Mouse (Mus musculus) midbrain, embryonic 16.5 days (tissue): ENCODE results near the gene Arhgef33. TPM values are rescaled to one million over a fixed set of nuclear protein-coding genes. Genes with fewer than 3 reads are reported as not detected.

Experiments used
- ATAC-seq: fragments of 200-750 bp; cut with Nextera tagmentation; 2 replicates; pipeline ENCODE4 v1.8.0; 2017; ENCODE audit warnings: moderate TSS enrichment
- H3K27ac ChIP-seq: fragments of 300-500 bp; sonication (generic); 2 replicates; pipeline ENCODE4 v1.5.1; 2014; ENCODE audit warnings: mild to moderate bottlenecking, low read length, mixed read lengths
- H3K27me3 ChIP-seq: fragments of 300-500 bp; sonication (generic); 2 replicates; pipeline ENCODE4 v1.6.1; 2014; ENCODE audit warnings: low read depth, low read length, mixed read lengths; ENCODE audit not compliant: control insufficient read depth, insufficient read depth
- H3K36me3 ChIP-seq: fragments of 300-500 bp; sonication (generic); 2 replicates; pipeline ENCODE4 v1.6.1; 2014; ENCODE audit warnings: mild to moderate bottlenecking, low read length, moderate library complexity, mixed read lengths; ENCODE audit not compliant: control insufficient read depth, insufficient read depth
- H3K4me1 ChIP-seq: fragments of 300-500 bp; sonication (generic); 2 replicates; pipeline ENCODE4 v1.6.1; 2014; ENCODE audit warnings: mild to moderate bottlenecking, low read length, mixed read lengths; ENCODE audit not compliant: control insufficient read depth, insufficient read depth
- H3K4me2 ChIP-seq: fragments of 300-500 bp; sonication (generic); 2 replicates; pipeline ENCODE4 v1.6.1; 2014; ENCODE audit warnings: mild to moderate bottlenecking, low read length, mixed read lengths
- H3K4me3 ChIP-seq: fragments of 300-500 bp; sonication (generic); 2 replicates; pipeline ENCODE4 v1.5.1; 2014; ENCODE audit warnings: low read depth, mild to moderate bottlenecking, low read length, moderate library complexity, mixed read lengths
- H3K9ac ChIP-seq: fragments of 300-500 bp; sonication (generic); 2 replicates; pipeline ENCODE4 v1.6.1; 2014; ENCODE audit warnings: low read depth, low read length, mixed read lengths
- H3K9me3 ChIP-seq: fragments of 300-500 bp; sonication (generic); replicated peaks from 2 replicates; pipeline ENCODE4 v1.6.1; 2014; ENCODE audit warnings: mild to moderate bottlenecking, low read length, mixed read lengths; ENCODE audit not compliant: control insufficient read depth, poor library complexity, severe bottlenecking
- WGBS: fragments of 180-500 bp; shearing (Covaris S2); extraction: QIAGEN DNeasy Blood & Tissue Kit; methylation state at CpG from one replicate; pipeline ENCODE4 v1.1.7; 2014; 5-methylcytosine and 5-hydroxymethylcytosine counted together
- polyA plus RNA-seq: library from polyadenylated mRNA; unstranded; fragments of >200 nt; fragmentation: Nextera tagmentation; extraction: Ambion mirVana; gene quantifications from 2 replicates; pipeline ENCODE4 v1.2.1, GENCODE M21; 2015

Arhgef33 gene
- polyA plus RNA-seq, 1 experiment from 2014 or later: 0.92 TPM

GRCm38 (mm10) chr17:80324521-80324920, 17.3 kb downstream of the Arhgef33 start:
- Histone ChIP-seq H3K9me3 (no peaks in the 10 kb centered on the region), H3K4me2 (no peak overlapping the region), H3K27ac (no peak overlapping the region), H3K36me3 (no peaks in the 10 kb centered on the region), H3K9ac (no peak overlapping the region), H3K4me1 (no peaks in the 10 kb centered on the region), H3K27me3 (no peaks in the 10 kb centered on the region), H3K4me3 (no peak overlapping the region)
- WGBS: 89% methylated on average over 7 of the region's 7 CpGs
- ATAC-seq: no peak

- H3K36me3 ChIP-seq: no peaks in the 10 kb centered on the region
- no peak overlapping the region for H3K4me3 ChIP-seq
- 82% methylated on average over 5 of the region's 5 CpGs for WGBS
- no peak overlapping the region for H3K4me2 ChIP-seq
- no peaks in the 10 kb centered on the region for H3K27me3 ChIP-seq
- no peaks in the 10 kb centered on the region for H3K9me3 ChIP-seq
- H3K27ac ChIP-seq: no peak overlapping the region
- H3K4me1 ChIP-seq: no peaks in the 10 kb centered on the region
- no peak overlapping the region for H3K9ac ChIP-seq
- no peak for ATAC-seq
Measured at GRCm38 (mm10) chr17:80325456-80325855, 18.2 kb downstream of the Arhgef33 start.

GRCm38 (mm10) chr17:80326431-80326830, 19.2 kb downstream of the Arhgef33 start:
- H3K9me3 ChIP-seq: no peaks in the 10 kb centered on the region

GRCm38 (mm10) chr17:80332386-80332785, 25.2 kb downstream of the Arhgef33 start:
- 87% methylated on average over 2 of the region's 2 CpGs for WGBS
- no peak overlapping the region for H3K27ac ChIP-seq
- H3K36me3 ChIP-seq: no peaks in the 10 kb centered on the region
- H3K27me3 ChIP-seq: no peaks in the 10 kb centered on the region
- H3K9ac ChIP-seq: no peak overlapping the region
- ATAC-seq: no peak
- no peak overlapping the region for H3K4me2 ChIP-seq
- no peaks in the 10 kb centered on the region for H3K4me1 ChIP-seq
- no peak overlapping the region for H3K4me3 ChIP-seq
- H3K9me3 ChIP-seq: no peaks in the 10 kb centered on the region

More at GRCm38 (mm10) chr17:80326431-80326830, 19.2 kb downstream of the Arhgef33 start:
- Histone ChIP-seq H3K36me3 (no peaks in the 10 kb centered on the region), H3K27me3 (no peaks in the 10 kb centered on the region), H3K4me3 (no peak overlapping the region), H3K4me1 (no peaks in the 10 kb centered on the region), H3K9ac (no peak overlapping the region), H3K27ac (no peak overlapping the region), H3K4me2 (no peak overlapping the region)
- ATAC-seq: no peak
- 74% methylated on average over 3 of the region's 3 CpGs for WGBS

GRCm38 (mm10) chr17:80345277-80345676, 38.1 kb downstream of the Arhgef33 start:
- 78% methylated on average over 4 of the region's 4 CpGs for WGBS
- Histone ChIP-seq H3K4me3 (no peak overlapping the region), H3K9me3 (no peaks in the 10 kb centered on the region), H3K4me2 (no peak overlapping the region), H3K9ac (no peak overlapping the region), H3K36me3 (no peaks in the 10 kb centered on the region), H3K27ac (no peak overlapping the region), H3K4me1 (no peaks in the 10 kb centered on the region), H3K27me3 (no peaks in the 10 kb centered on the region)
- no peak for ATAC-seq

GRCm38 (mm10) chr17:80346591-80347125, 39.5 kb downstream of the Arhgef33 start:
- ATAC-seq: no peak
- Histone ChIP-seq H3K4me1 (no peaks in the 10 kb centered on the region), H3K27ac (no peak overlapping the region), H3K9ac (no peak overlapping the region), H3K9me3 (no peaks in the 10 kb centered on the region), H3K27me3 (no peaks in the 10 kb centered on the region), H3K4me3 (no peak overlapping the region), H3K4me2 (no peak overlapping the region), H3K36me3 (no peaks in the 10 kb centered on the region)
- 15% methylated on average over 11 of the region's 11 CpGs for WGBS

- Histone ChIP-seq H3K4me2 (no peak overlapping the region), H3K9me3 (no peaks in the 10 kb centered on the region), H3K36me3 (no peaks in the 10 kb centered on the region), H3K27me3 (no peaks in the 10 kb centered on the region), H3K4me3 (no peak overlapping the region), H3K4me1 (no peaks in the 10 kb centered on the region), H3K27ac (no peak overlapping the region), H3K9ac (no peak overlapping the region)
- 44% methylated on average over 6 of the region's 6 CpGs for WGBS
- ATAC-seq: no peak
Measured at GRCm38 (mm10) chr17:80347234-80347633, 40.0 kb downstream of the Arhgef33 start.

GRCm38 (mm10) chr17:80360245-80360644, 53.0 kb downstream of the Arhgef33 start:
- H3K36me3 ChIP-seq: no peaks in the 10 kb centered on the region
- no peak overlapping the region for H3K9ac ChIP-seq
- H3K4me3 ChIP-seq: no peak overlapping the region
- H3K4me1 ChIP-seq: no peaks in the 10 kb centered on the region
- ATAC-seq: no peak
- no peaks in the 10 kb centered on the region for H3K27me3 ChIP-seq
- H3K27ac ChIP-seq: no peak overlapping the region
- H3K9me3 ChIP-seq: no peaks in the 10 kb centered on the region
- H3K4me2 ChIP-seq: no peak overlapping the region
- WGBS: 92% methylated on average over 8 of the region's 8 CpGs

- Histone ChIP-seq H3K4me1 (no peaks in the 10 kb centered on the region), H3K9me3 (no peaks in the 10 kb centered on the region), H3K36me3 (no peaks in the 10 kb centered on the region), H3K27me3 (no peaks in the 10 kb centered on the region), H3K9ac (no peak overlapping the region), H3K4me2 (no peak overlapping the region), H3K4me3 (no peak overlapping the region), H3K27ac (no peak overlapping the region)
- 91% methylated on average over 5 of the region's 5 CpGs for WGBS
- no peak for ATAC-seq
Measured at GRCm38 (mm10) chr17:80367276-80367675, 60.1 kb downstream of the Arhgef33 start.
